Mouse (Mus musculus) brain, embryonic 14.5 days (tissue): ENCODE data around the gene Arhgap10.

Experiments
- CTCF ChIP-seq: fragments of 200-500 bp; IDR thresholded peaks from 2 replicates; pipeline ENCODE4 v1.5.1; 2012; ENCODE audit warnings: inconsistent platforms, mild to moderate bottlenecking, moderate library complexity, borderline replicate concordance; ENCODE audit not compliant: insufficient read depth, insufficient read length; ENCODE audit errors: extremely low read depth
- POLR2A ChIP-seq: fragments of 200-500 bp; IDR thresholded peaks from 2 replicates; pipeline ENCODE4 v1.6.1; 2012; ENCODE audit warnings: mild to moderate bottlenecking, inconsistent platforms, borderline replicate concordance; ENCODE audit not compliant: poor library complexity, insufficient read depth, insufficient read length, severe bottlenecking; ENCODE audit errors: extremely low read depth

- no peak for TF ChIP-seq POLR2A
- no peak for TF ChIP-seq CTCF
Observed at GRCm38 (mm10) chr8:77292649-77293048, 225.1 kb downstream of the Arhgap10 start.
